Mouse (Mus musculus): ENCODE measurements around the gene Ccdc149.

DNA sequence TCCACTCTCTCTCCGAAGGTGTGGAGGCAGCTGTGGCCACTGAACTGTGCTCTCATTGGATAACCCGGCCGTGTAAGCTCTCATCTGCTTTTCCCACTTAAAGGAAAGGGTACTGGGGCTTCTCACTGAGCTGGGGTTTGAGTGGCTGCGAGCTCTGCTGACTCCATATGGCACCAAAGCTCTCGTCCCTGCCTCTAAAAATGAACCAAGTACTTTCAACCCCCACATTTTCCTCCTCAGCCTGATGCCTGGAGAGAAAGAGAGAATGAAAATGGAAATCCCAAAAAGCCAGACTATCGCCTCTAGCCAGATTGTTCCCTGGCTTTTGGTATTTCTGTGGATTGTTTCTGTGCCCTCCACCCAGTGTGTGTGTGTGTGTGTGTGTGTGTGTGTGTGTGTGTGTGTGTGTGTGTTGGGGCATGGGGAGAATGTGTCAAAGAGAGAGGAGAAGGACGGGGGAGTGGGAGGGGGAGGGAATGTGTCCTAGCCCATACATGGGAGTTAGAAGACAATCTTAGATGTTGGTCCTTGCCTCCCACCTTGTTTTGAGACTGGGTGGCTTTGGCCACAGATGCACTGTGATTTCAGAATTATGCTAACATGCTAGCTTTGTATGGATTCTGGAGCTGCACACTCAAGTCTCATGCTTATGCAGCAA, 83.1 kb downstream of the Ccdc149 start:
- TF ChIP-seq CTCF (IDR thresholded peaks at IDR 0.05) (no peak), POLR2A (IDR thresholded peaks at IDR 0.05; ENCODE audit: insufficient read depth, low read depth, low read length) (no peak), EP300 (IDR thresholded peaks at IDR 0.05; ENCODE audit: insufficient read depth, low read depth, low read length) (no peak)

All from heart, adult 2 months (tissue).